Mouse (Mus musculus) heart, embryonic 10.5 days (tissue): ENCODE measurements around the gene 2410004P03Rik. TPM values are rescaled to one million over a fixed set of nuclear protein-coding genes. Genes with fewer than 3 reads are reported as not detected.
A peak's percentile ranks its signal among the peaks of the same experiment; 100 is the strongest.

Experiments used
- DNase-seq: peaks from one replicate; pipeline ENCODE4 v3.0.0-alpha.2; 2017; ENCODE audit warnings: low spot score
- H3K27ac ChIP-seq: fragments of 300-500 bp; sonication (generic); 2 replicates; pipeline ENCODE4 v1.5.1; 2016; ENCODE audit warnings: mild to moderate bottlenecking
- H3K27me3 ChIP-seq: fragments of 300-500 bp; sonication (generic); 2 replicates; pipeline ENCODE4 v1.6.1; 2016; ENCODE audit warnings: mild to moderate bottlenecking; ENCODE audit not compliant: poor library complexity, insufficient read depth, severe bottlenecking
- H3K36me3 ChIP-seq: fragments of 300-500 bp; sonication (generic); 2 replicates; pipeline ENCODE4 v1.6.1; 2016; ENCODE audit warnings: mild to moderate bottlenecking, moderate library complexity
- H3K4me1 ChIP-seq: fragments of 300-500 bp; sonication (generic); 2 replicates; pipeline ENCODE4 v1.6.1; 2016; ENCODE audit warnings: mild to moderate bottlenecking
- H3K4me3 ChIP-seq: fragments of 300-500 bp; sonication (generic); 2 replicates; pipeline ENCODE4 v1.5.1; 2016; ENCODE audit warnings: mild to moderate bottlenecking, moderate library complexity
- H3K9me3 ChIP-seq: fragments of 300-500 bp; sonication (generic); 2 replicates; pipeline ENCODE4 v1.6.1; 2016; ENCODE audit warnings: mild to moderate bottlenecking, moderate library complexity
- WGBS: fragments of 180-500 bp; shearing (Covaris S2); methylation state at CpG from one replicate; pipeline ENCODE4 v1.1.7; 2016; 5-methylcytosine and 5-hydroxymethylcytosine counted together
- polyA plus RNA-seq: library from polyadenylated mRNA; unstranded; fragments of >200 nt; fragmentation: Nextera tagmentation; extraction: Ambion mirVana; gene quantifications from 2 replicates; pipeline ENCODE4 v1.2.1, GENCODE M21; 2016

2410004P03Rik gene
- polyA plus RNA-seq, 1 experiment from 2014 or later = 0.19 TPM

DNA sequence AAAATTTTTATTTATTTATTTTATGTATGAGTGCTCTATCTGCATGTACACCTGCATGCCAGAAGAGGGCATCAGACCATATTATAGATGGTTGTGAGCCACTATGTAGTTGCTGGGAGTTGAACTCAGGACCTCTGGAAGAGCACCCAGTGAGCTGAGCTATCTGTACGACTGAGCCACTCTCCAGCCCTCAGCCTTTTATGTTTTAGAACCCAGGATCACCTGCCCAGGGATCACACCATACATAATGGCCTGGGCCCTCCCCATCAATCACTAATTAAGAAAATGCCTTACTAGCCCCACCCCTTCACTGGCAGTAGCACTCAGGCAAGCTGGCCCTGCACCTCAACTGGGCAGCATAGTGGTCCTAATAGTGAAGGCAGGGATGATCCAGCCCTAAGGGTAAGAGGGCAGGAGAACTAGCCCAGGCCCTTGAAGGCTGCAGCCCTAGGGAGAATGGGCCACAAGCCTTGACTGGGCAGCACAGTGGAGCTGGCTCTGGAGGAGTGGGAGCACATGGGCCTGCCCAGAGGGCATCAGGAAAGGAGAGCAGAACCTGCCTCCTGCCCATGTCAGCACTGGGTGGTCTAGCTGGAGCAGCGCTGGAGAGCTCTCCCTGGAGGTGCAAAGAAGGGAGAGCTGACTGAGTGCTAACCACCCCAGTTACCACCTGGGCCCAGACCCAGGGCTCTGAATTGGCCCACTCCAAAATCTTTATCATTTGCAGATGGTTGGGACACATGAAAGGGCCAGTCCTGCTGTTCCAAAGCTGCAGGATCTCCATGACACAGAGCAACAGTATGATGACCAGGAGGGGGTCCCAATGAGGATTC lies 756 bp upstream of the 2410004P03Rik start:
- H3K27ac ChIP-seq = 0 out of 2 replicates have a peak overlapping the region, but pooled peaks have one; percentile 6
- no peaks in the 10 kb centered on the region for H3K36me3 ChIP-seq
- no peaks in the 10 kb centered on the region for H3K9me3 ChIP-seq
- DNase-seq = no peak
- peaks cover 11% of the 10 kb centered on the region for H3K4me1 ChIP-seq
- H3K27me3 ChIP-seq = peaks cover 8% of the 10 kb centered on the region; the same call in 1 of the 2 replicates
- H3K4me3 ChIP-seq = no peak overlapping the region
- WGBS = 63% methylated on average over 2 of the region's 2 CpGs

DNA sequence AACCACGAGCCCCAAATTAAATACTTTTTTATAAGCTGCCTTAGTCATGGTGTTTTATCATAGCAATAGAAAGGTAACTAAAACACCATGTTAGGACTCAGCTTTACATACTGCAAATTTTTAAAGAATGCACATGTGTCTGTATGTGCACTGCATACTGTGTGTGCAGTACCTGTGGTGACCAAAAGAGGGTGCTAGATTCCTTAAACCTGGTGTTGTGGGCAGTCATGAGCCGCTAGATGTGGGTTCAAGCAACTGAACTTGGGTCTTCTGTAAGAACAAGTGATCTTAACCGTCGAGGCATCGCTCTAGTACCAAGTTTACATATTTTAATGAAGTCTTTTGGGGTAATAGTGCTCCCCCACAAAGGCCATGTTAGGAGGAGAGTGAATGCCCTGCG lies 2.1 kb downstream of the 2410004P03Rik start:
- Histone ChIP-seq H3K27me3 (peaks cover 8% of the 10 kb centered on the region; the same call in 1 of the 2 replicates), H3K9me3 (no peaks in the 10 kb centered on the region), H3K36me3 (no peaks in the 10 kb centered on the region), H3K4me3 (no peak overlapping the region), H3K4me1 (peaks cover 11% of the 10 kb centered on the region), H3K27ac (no peak overlapping the region)
- no peak for DNase-seq
- 93% methylated on average over 6 of the region's 6 CpGs for WGBS

DNA sequence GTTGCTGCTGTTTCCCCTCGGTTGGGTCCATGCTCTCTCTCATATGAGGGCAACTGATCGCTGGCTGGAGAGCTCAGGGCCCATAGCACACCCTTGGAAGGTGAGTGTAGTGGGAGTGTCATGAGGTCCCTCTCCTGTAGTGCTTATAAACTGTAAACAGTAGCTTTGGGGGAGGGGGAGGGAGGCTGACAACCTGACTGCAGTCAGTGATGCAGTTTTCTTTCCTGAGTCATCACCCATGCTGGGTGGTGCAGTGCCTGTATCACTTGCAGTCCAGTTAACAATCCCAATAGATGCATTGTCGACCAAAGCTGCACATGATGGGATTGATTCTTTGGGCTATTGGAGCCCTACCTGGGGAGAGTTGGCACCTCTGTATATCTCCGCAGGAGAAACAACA lies 10.3 kb downstream of the 2410004P03Rik start:
- no peak for DNase-seq
- 38% methylated on average over 4 of the region's 4 CpGs for WGBS
- Histone ChIP-seq H3K4me3 (no peak overlapping the region), H3K9me3 (no peaks in the 10 kb centered on the region), H3K4me1 (peaks cover 19% of the 10 kb centered on the region), H3K27me3 (peaks cover 37% of the 10 kb centered on the region), H3K27ac (no peak overlapping the region), H3K36me3 (no peaks in the 10 kb centered on the region)

GRCm38 (mm10) chr12:17000628-17001027 lies 10.9 kb downstream of the 2410004P03Rik start:
- no peak overlapping the region for H3K27ac ChIP-seq
- H3K4me3 ChIP-seq = no peak overlapping the region; the same call in 1 of the 2 replicates
- no peaks in the 10 kb centered on the region for H3K9me3 ChIP-seq
- H3K27me3 ChIP-seq = peaks cover 37% of the 10 kb centered on the region
- H3K36me3 ChIP-seq = 0 out of 2 replicates have a peak, but pooled peaks cover under 1% of the 10 kb centered on the region
- DNase-seq = peak; percentile 65
- WGBS = 48% methylated on average over 6 of the region's 6 CpGs
- H3K4me1 ChIP-seq = peaks cover 19% of the 10 kb centered on the region

- Histone ChIP-seq H3K4me3 (peak within 1 kb of the TSS; percentile 75), H3K4me1 (peaks cover 19% of the 10 kb centered on the region), H3K27ac (peak within 1 kb of the TSS; percentile 76; the same call in 1 of the 2 replicates), H3K27me3 (peaks cover 37% of the 10 kb centered on the region), H3K9me3 (no peaks in the 10 kb centered on the region), H3K36me3 (0 out of 2 replicates have a peak, but pooled peaks cover 6% of the 10 kb centered on the region)
- DNase-seq = peak; percentile 93
- under 1% methylated on average over 57 of the region's 57 CpGs for WGBS
Observed at GRCm38 (mm10) chr12:16999739-17000497, 11.6 kb downstream of the 2410004P03Rik start, which contains the start of gene Pqlc3. Pqlc3 (minus strand) TSS chr12:17000408.

DNA sequence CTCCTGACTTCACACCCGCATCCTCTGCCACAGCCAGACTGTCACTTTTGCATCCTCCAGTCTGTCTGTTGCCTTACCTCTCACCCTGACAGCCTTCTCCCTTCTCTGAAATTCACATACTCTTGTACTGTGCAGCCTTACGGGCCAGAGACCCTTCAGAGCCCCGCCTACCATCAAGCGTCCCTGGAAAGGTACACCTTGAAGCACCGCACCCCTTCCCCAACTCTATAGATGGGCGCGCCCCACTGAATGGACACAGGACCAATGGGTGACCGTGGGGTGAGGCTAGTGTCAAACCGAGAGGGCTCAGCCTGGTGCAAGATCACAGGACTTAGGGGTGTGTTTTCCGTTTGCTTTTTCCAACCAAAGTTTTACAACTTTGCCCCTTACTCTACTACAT lies 12.4 kb downstream of the 2410004P03Rik start:
- Histone ChIP-seq H3K27me3 (peaks cover 37% of the 10 kb centered on the region), H3K27ac (peak overlapping the region; percentile 76; the same call in 1 of the 2 replicates), H3K36me3 (peaks cover 6% of the 10 kb centered on the region; the same call in 1 of the 2 replicates), H3K9me3 (no peaks in the 10 kb centered on the region), H3K4me3 (peak overlapping the region; percentile 75), H3K4me1 (peaks cover 27% of the 10 kb centered on the region)
- WGBS = 7% methylated on average over 10 of the region's 10 CpGs
- DNase-seq = peak; percentile 77

- Histone ChIP-seq H3K9me3 (no peaks in the 10 kb centered on the region), H3K4me1 (peaks cover 27% of the 10 kb centered on the region), H3K27ac (no peak overlapping the region), H3K36me3 (peaks cover 7% of the 10 kb centered on the region; the same call in 1 of the 2 replicates), H3K27me3 (peaks cover 36% of the 10 kb centered on the region), H3K4me3 (no peak overlapping the region)
- DNase-seq = no peak
- WGBS = 90% methylated on average over 5 of the region's 5 CpGs
Observed at GRCm38 (mm10) chr12:16996886-16997462, 14.6 kb downstream of the 2410004P03Rik start.

- H3K27ac ChIP-seq = no peak overlapping the region
- peaks cover 27% of the 10 kb centered on the region for H3K4me1 ChIP-seq
- H3K27me3 ChIP-seq = peaks cover 30% of the 10 kb centered on the region
- no peak for DNase-seq
- H3K36me3 ChIP-seq = peaks cover 11% of the 10 kb centered on the region; the same call in 1 of the 2 replicates
- 74% methylated on average over 5 of the region's 5 CpGs for WGBS
- H3K9me3 ChIP-seq = no peaks in the 10 kb centered on the region
- no peak overlapping the region for H3K4me3 ChIP-seq
Observed at GRCm38 (mm10) chr12:16996281-16996680, 15.2 kb downstream of the 2410004P03Rik start.

DNA sequence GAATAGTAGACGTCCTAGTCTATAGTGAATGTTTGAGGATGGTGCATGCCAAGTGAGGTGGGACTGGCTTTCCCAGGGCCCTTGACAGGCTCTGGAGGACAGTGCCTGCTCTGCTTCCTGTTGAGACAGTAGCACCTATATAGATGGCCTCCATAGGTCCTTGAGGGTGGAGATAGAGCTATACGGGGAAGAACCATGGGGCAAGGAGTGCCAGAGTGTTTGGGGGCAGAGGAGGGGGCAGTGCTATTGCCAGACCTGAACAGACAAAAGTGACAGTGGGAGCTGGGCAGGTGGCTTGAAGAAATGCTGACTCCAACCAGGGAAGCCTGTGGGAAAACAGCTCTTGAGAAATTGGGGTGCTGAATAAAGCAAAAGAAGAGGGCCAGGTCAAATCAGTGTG lies 17.2 kb downstream of the 2410004P03Rik start:
- no peak for DNase-seq
- no peak overlapping the region for H3K27ac ChIP-seq
- peaks cover 16% of the 10 kb centered on the region for H3K4me1 ChIP-seq
- H3K4me3 ChIP-seq = no peak overlapping the region
- H3K27me3 ChIP-seq = peaks cover 22% of the 10 kb centered on the region
- WGBS = 95% methylated on average over 2 of the region's 2 CpGs
- no peaks in the 10 kb centered on the region for H3K9me3 ChIP-seq
- peaks cover 17% of the 10 kb centered on the region; the same call in 1 of the 2 replicates for H3K36me3 ChIP-seq

DNA sequence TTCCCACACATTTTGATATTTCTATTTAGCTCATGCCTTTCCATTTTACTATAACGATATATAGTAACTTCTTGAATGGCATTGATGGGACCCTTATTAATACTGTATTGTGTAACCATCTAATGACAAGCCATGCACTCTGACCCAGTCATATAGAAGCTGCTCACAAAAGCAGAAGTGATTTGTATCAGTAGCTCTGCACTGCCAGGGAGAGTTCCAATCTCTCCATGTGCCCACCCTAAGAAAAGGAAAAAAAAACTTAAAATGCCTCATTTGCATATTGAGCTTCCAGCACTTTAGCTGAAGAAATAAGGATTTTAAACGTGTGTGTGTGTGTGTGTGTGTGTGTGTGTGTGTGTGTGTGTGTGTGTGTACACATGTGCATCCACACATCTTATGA lies 19.2 kb downstream of the 2410004P03Rik start:
- no peaks in the 10 kb centered on the region for H3K9me3 ChIP-seq
- H3K27ac ChIP-seq = no peak overlapping the region
- no peak for DNase-seq
- H3K27me3 ChIP-seq = peaks cover 6% of the 10 kb centered on the region
- H3K4me3 ChIP-seq = no peak overlapping the region
- peaks cover 24% of the 10 kb centered on the region; the same call in 1 of the 2 replicates for H3K36me3 ChIP-seq
- WGBS = 86% methylated on average over 2 of the region's 2 CpGs
- H3K4me1 ChIP-seq = peaks cover 8% of the 10 kb centered on the region; the same call in 1 of the 2 replicates

GRCm38 (mm10) chr12:16991376-16991775 lies 20.2 kb downstream of the 2410004P03Rik start:
- Histone ChIP-seq H3K36me3 (peaks cover 26% of the 10 kb centered on the region; the same call in 1 of the 2 replicates), H3K4me1 (peaks cover 8% of the 10 kb centered on the region; the same call in 1 of the 2 replicates), H3K27me3 (no peaks in the 10 kb centered on the region), H3K4me3 (no peak overlapping the region), H3K27ac (no peak overlapping the region), H3K9me3 (no peaks in the 10 kb centered on the region)
- 83% methylated on average over 2 of the region's 2 CpGs for WGBS
- no peak for DNase-seq

DNA sequence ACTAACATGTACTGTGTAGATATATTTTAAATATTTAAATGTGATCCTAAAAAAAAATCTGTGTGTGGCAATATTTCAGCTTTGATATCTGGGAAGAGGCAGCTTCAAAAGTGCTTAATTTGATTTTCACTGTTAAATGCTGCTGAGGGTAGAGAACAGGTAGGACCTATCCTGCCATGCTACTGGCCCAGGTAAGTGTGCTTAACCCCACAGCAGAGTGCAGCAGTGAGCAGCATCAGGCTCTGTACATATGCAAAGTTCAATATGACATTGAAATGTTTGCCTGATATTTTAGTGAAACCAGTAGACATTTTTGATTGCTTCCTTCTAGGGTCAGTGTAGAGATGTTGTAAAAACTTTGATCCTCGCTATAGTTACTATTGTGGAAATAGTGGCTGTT lies 25.7 kb downstream of the 2410004P03Rik start:
- WGBS = 87% methylated on average over 1 of the region's 1 CpGs
- no peak for DNase-seq
- H3K36me3 ChIP-seq = peaks cover 52% of the 10 kb centered on the region
- H3K27ac ChIP-seq = no peak overlapping the region
- H3K27me3 ChIP-seq = no peaks in the 10 kb centered on the region
- H3K9me3 ChIP-seq = no peaks in the 10 kb centered on the region
- H3K4me1 ChIP-seq = no peaks in the 10 kb centered on the region
- no peak overlapping the region for H3K4me3 ChIP-seq
